Mouse (Mus musculus) bone marrow macrophage, adult 2 months (primary cell): ENCODE data around the gene Abcg4.

Experiments
- CTCF ChIP-seq: IDR thresholded peaks from 2 replicates; pipeline ENCODE4 v1.5.1; 2012; ENCODE audit warnings: low read depth, mild to moderate bottlenecking, low read length, moderate library complexity
- POLR2A ChIP-seq: IDR thresholded peaks from 2 replicates; pipeline ENCODE4 v1.6.1; 2012; ENCODE audit warnings: mild to moderate bottlenecking, low read depth, low read length, borderline replicate concordance

DNA sequence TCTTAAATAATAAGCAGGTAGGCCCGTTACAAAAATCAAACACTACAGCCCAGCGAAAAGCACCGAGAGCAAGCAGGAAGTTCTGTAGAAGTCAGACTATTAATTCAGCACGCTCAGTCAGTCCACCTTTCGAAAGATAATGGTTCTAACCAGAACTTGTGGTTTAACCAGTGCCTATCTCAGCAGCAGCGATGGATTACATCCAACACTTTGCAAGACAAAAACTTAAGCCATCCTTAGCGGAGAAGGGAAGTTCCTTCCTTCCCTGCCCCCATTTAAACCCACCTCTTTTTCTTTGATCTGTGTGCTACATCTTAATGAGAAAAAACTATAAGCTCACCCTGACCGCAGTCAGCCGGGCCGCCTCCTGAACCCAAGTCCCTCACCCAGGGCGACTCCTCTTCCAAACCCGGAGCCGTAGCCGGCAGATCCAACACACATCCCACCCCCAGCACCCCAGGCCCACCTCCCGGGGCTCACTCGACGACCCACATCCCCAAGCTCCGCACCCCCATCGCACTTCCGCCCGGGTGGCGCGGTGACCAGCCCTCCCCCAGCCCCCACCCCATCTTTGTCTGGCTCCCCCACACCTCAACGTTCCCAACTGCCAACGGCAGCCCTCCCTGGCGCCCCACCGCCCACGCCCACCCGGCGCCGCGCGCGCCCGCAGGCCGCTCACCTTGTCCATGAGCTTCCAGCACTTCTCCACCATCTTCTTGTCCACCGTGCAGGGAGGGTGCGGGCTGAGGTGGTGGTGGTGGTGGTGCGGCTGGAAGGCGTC is 55.2 kb downstream of the Abcg4 start:
- TF ChIP-seq POLR2A, result no peak
- no peak for TF ChIP-seq CTCF
